Mouse (Mus musculus): ENCODE data around the gene Rnase2b.

DNA sequence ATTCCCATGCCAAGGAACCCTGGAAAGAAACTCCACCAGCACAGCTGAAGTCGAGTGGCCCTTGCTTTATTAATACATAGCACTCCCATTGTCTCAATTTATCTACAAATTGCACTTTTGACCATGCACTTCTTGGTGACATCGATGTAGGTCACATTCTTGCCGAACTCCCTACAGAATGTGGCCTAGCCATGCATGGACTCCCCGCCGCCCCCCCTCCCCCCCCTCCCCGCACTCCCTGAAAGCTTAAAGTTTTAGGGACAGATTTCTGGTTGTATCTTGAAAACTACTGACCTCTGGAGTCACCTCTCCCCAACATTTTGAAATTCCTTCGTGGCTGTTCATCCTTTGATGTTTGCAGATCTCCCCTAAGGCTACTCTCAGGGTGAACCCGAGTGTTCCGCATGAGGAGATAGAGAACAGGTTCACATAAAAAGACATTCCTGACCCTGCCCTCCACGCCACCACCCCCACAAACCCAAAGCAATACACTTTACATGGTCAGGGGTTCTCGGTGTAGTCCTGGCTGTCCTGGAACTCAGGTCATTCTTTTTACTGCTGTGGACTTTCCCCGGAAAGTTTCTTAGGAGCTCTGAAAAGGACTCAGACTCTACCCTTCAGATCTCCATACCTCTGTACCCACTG, 48.0 kb upstream of the Rnase2b start, which contains the start of gene Eddm3b:
- TF ChIP-seq ZC3H11A (IDR thresholded peaks at IDR 0.05; ENCODE audit: borderline replicate concordance, low read depth, low read length), result no peak
- TF ChIP-seq MAFK (IDR thresholded peaks at IDR 0.05; ENCODE audit: insufficient read depth, low read depth, low read length), result no peak
- no peak for TF ChIP-seq CHD2 (IDR thresholded peaks at IDR 0.05; ENCODE audit: low read depth, low read length)
- TF ChIP-seq ZNF384 (IDR thresholded peaks at IDR 0.05; ENCODE audit: low read depth, low read length), result no peak

All from ES-E14 (cell line).